Mouse (Mus musculus) hindbrain, embryonic 10.5 days (tissue): ENCODE results near the gene Pih1d1. TPM values are rescaled to one million over a fixed set of nuclear protein-coding genes. Genes with fewer than 3 reads are reported as not detected.
A peak's percentile ranks its signal among the peaks of the same experiment; 100 is the strongest.
"Not testable (repeated sequence)": the region's sequence is repeated elsewhere in the genome, so short reads cannot be mapped to it uniquely, and the experiment has no call there.

Experiments used
- DNase-seq: peaks from one replicate; pipeline ENCODE4 v3.0.0-alpha.2; 2017; ENCODE audit warnings: low spot score
- H3K27ac ChIP-seq: fragments of 300-500 bp; sonication (generic); 2 replicates; pipeline ENCODE4 v1.5.1; 2016; ENCODE audit warnings: mild to moderate bottlenecking, moderate library complexity
- H3K27me3 ChIP-seq: fragments of 300-500 bp; sonication (generic); 2 replicates; pipeline ENCODE4 v1.6.1; 2016; ENCODE audit warnings: mild to moderate bottlenecking; ENCODE audit not compliant: poor library complexity, insufficient read depth, severe bottlenecking
- H3K36me3 ChIP-seq: fragments of 300-500 bp; sonication (generic); 2 replicates; pipeline ENCODE4 v1.6.1; 2016; ENCODE audit warnings: mild to moderate bottlenecking, moderate library complexity
- H3K4me1 ChIP-seq: fragments of 300-500 bp; sonication (generic); replicated peaks from 2 replicates; pipeline ENCODE4 v1.6.1; 2016; ENCODE audit warnings: mild to moderate bottlenecking
- H3K4me3 ChIP-seq: fragments of 300-500 bp; sonication (generic); 2 replicates; pipeline ENCODE4 v1.5.1; 2016; ENCODE audit warnings: mild to moderate bottlenecking, moderate library complexity
- H3K9me3 ChIP-seq: fragments of 300-500 bp; sonication (generic); 2 replicates; pipeline ENCODE4 v1.6.1; 2016; ENCODE audit warnings: mild to moderate bottlenecking, moderate library complexity
- WGBS: fragments of 180-500 bp; shearing (Covaris S2); methylation state at CpG from one replicate; pipeline ENCODE4 v1.1.7; 2016; 5-methylcytosine and 5-hydroxymethylcytosine counted together
- polyA plus RNA-seq: library from polyadenylated mRNA; unstranded; fragments of >200 nt; fragmentation: Nextera tagmentation; extraction: Ambion mirVana; gene quantifications from 2 replicates; pipeline ENCODE4 v1.2.1, GENCODE M21; 2016

Pih1d1 gene
- polyA plus RNA-seq, 1 experiment from 2014 or later: 116 TPM

- Histone ChIP-seq H3K36me3 (peaks cover 57% of the 10 kb centered on the region), H3K27ac (no peak overlapping the region), H3K4me1 (peaks cover 5% of the 10 kb centered on the region; the same call in 1 of the 2 replicates), H3K4me3 (no peak overlapping the region), H3K9me3 (no peaks in the 10 kb centered on the region), H3K27me3 (peaks cover 13% of the 10 kb centered on the region)
- WGBS: 92% methylated on average over 5 of the region's 5 CpGs
- DNase-seq: no peak
Observed at GRCm38 (mm10) chr7:45141914-45142313, 12.2 kb upstream of the Pih1d1 start.

- H3K27ac ChIP-seq: no peak overlapping the region
- H3K27me3 ChIP-seq: no peaks in the 10 kb centered on the region
- peaks cover 74% of the 10 kb centered on the region for H3K36me3 ChIP-seq
- H3K4me1 ChIP-seq: peaks cover 15% of the 10 kb centered on the region
- WGBS: 87% methylated on average over 13 of the region's 13 CpGs
- H3K9me3 ChIP-seq: no peaks in the 10 kb centered on the region
- no peak for DNase-seq
- no peak overlapping the region for H3K4me3 ChIP-seq
Observed at GRCm38 (mm10) chr7:45144368-45145174, 9.5 kb upstream of the Pih1d1 start.

GRCm38 (mm10) chr7:45145460-45145859 lies 8.6 kb upstream of the Pih1d1 start:
- no peak overlapping the region for H3K27ac ChIP-seq
- H3K4me3 ChIP-seq: no peak overlapping the region
- no peaks in the 10 kb centered on the region for H3K9me3 ChIP-seq
- no peak for DNase-seq
- 96% methylated on average over 8 of the region's 8 CpGs for WGBS
- no peaks in the 10 kb centered on the region for H3K27me3 ChIP-seq
- H3K4me1 ChIP-seq: peaks cover 20% of the 10 kb centered on the region
- peaks cover 74% of the 10 kb centered on the region for H3K36me3 ChIP-seq

GRCm38 (mm10) chr7:45147267-45147666 lies 6.8 kb upstream of the Pih1d1 start:
- DNase-seq: no peak
- Histone ChIP-seq H3K36me3 (peaks cover 64% of the 10 kb centered on the region), H3K27ac (no peak overlapping the region), H3K4me1 (peaks cover 30% of the 10 kb centered on the region), H3K9me3 (no peaks in the 10 kb centered on the region), H3K27me3 (no peaks in the 10 kb centered on the region), H3K4me3 (no peak overlapping the region)
- 91% methylated on average over 11 of the region's 11 CpGs for WGBS

- H3K27me3 ChIP-seq: no peaks in the 10 kb centered on the region
- H3K4me1 ChIP-seq: peaks cover 30% of the 10 kb centered on the region
- no peak for DNase-seq
- no peak overlapping the region for H3K27ac ChIP-seq
- H3K9me3 ChIP-seq: no peaks in the 10 kb centered on the region
- H3K4me3 ChIP-seq: no peak overlapping the region
- H3K36me3 ChIP-seq: peaks cover 57% of the 10 kb centered on the region
- 92% methylated on average over 11 of the region's 11 CpGs for WGBS
Observed at GRCm38 (mm10) chr7:45147899-45148298, 6.2 kb upstream of the Pih1d1 start.

- WGBS: 62% methylated on average over 4 of the region's 4 CpGs
- DNase-seq: no peak
- H3K4me3 ChIP-seq: no peak overlapping the region
- H3K4me1 ChIP-seq: peaks cover 34% of the 10 kb centered on the region
- H3K27ac ChIP-seq: no peak overlapping the region
- no peaks in the 10 kb centered on the region for H3K9me3 ChIP-seq
- peaks cover 50% of the 10 kb centered on the region for H3K36me3 ChIP-seq
- no peaks in the 10 kb centered on the region for H3K27me3 ChIP-seq
Observed at GRCm38 (mm10) chr7:45148534-45149098, 5.5 kb upstream of the Pih1d1 start.

- no peaks in the 10 kb centered on the region for H3K9me3 ChIP-seq
- peaks cover 41% of the 10 kb centered on the region for H3K36me3 ChIP-seq
- peak overlapping the region; percentile 71; the same call in 1 of the 2 replicates for H3K27ac ChIP-seq
- 26% methylated on average over 6 of the region's 6 CpGs for WGBS
- peaks cover 36% of the 10 kb centered on the region for H3K4me1 ChIP-seq
- H3K27me3 ChIP-seq: no peaks in the 10 kb centered on the region
- peak; percentile 18 for DNase-seq
- H3K4me3 ChIP-seq: no peak overlapping the region; the same call in 1 of the 2 replicates
Observed at GRCm38 (mm10) chr7:45149545-45149944, 4.6 kb upstream of the Pih1d1 start.

- WGBS: 59% methylated on average over 4 of the region's 4 CpGs
- Histone ChIP-seq H3K4me3 (no peak overlapping the region), H3K27ac (peak overlapping the region; percentile 71), H3K27me3 (no peaks in the 10 kb centered on the region), H3K36me3 (peaks cover 33% of the 10 kb centered on the region), H3K9me3 (no peaks in the 10 kb centered on the region), H3K4me1 (peaks cover 43% of the 10 kb centered on the region)
- no peak for DNase-seq
Observed at GRCm38 (mm10) chr7:45150321-45150720, 3.8 kb upstream of the Pih1d1 start.

- H3K9me3 ChIP-seq: no peaks in the 10 kb centered on the region
- no peak for DNase-seq
- 0 out of 2 replicates have a peak overlapping the region, but pooled peaks have one; percentile 71 for H3K27ac ChIP-seq
- no peaks in the 10 kb centered on the region for H3K27me3 ChIP-seq
- H3K4me3 ChIP-seq: no peak overlapping the region
- 60% methylated on average over 11 of the region's 11 CpGs for WGBS
- H3K4me1 ChIP-seq: peaks cover 48% of the 10 kb centered on the region
- H3K36me3 ChIP-seq: peaks cover 23% of the 10 kb centered on the region
Observed at GRCm38 (mm10) chr7:45151303-45151702, 2.8 kb upstream of the Pih1d1 start.

- Histone ChIP-seq H3K36me3 (peaks cover 21% of the 10 kb centered on the region), H3K4me3 (peak overlapping the region; percentile 65; the same call in 1 of the 2 replicates), H3K4me1 (peaks cover 48% of the 10 kb centered on the region), H3K27ac (peak overlapping the region; percentile 96; the same call in 1 of the 2 replicates)
- not testable (repeated sequence) for H3K27me3 ChIP-seq, H3K9me3 ChIP-seq, DNase-seq
- 91% methylated on average over 2 of the region's 2 CpGs for whole genome bisulfite sequencing
Observed at GRCm38 (mm10) chr7:45153052-45153451, 1.1 kb upstream of the Pih1d1 start.

- no peaks in the 10 kb centered on the region for H3K27me3 ChIP-seq
- DNase-seq: no peak
- H3K4me3 ChIP-seq: peak overlapping the region; percentile 65
- H3K4me1 ChIP-seq: peaks cover 45% of the 10 kb centered on the region
- peak overlapping the region; percentile 96 for H3K27ac ChIP-seq
- 6% methylated on average over 5 of the region's 5 CpGs for whole genome bisulfite sequencing
- H3K36me3 ChIP-seq: peaks cover 21% of the 10 kb centered on the region
- no peaks in the 10 kb centered on the region for H3K9me3 ChIP-seq
Observed at GRCm38 (mm10) chr7:45153586-45153985, 517 bp upstream of the Pih1d1 start.

GRCm38 (mm10) chr7:45154993-45155514 lies 951 bp downstream of the Pih1d1 start:
- Histone ChIP-seq H3K4me3 (peak overlapping the region; percentile 65), H3K9me3 (no peaks in the 10 kb centered on the region), H3K36me3 (peaks cover 35% of the 10 kb centered on the region), H3K4me1 (peaks cover 32% of the 10 kb centered on the region), H3K27ac (peak overlapping the region; percentile 96), H3K27me3 (no peaks in the 10 kb centered on the region)
- no peak for DNase-seq
- WGBS: 79% methylated on average over 12 of the region's 12 CpGs

- H3K27ac ChIP-seq: no peak overlapping the region
- H3K4me3 ChIP-seq: no peak overlapping the region
- no peak for DNase-seq
- H3K27me3 ChIP-seq: no peaks in the 10 kb centered on the region
- H3K9me3 ChIP-seq: no peaks in the 10 kb centered on the region
- peaks cover 26% of the 10 kb centered on the region for H3K4me1 ChIP-seq
- 84% methylated on average over 9 of the region's 9 CpGs for WGBS
- peaks cover 40% of the 10 kb centered on the region for H3K36me3 ChIP-seq
Observed at GRCm38 (mm10) chr7:45155590-45155989, 1.5 kb downstream of the Pih1d1 start.
